Mouse (Mus musculus) lung, postnatal 0 days (tissue): ENCODE results near the gene Irak4.

ENCODE experiments used
- CTCF ChIP-seq: IDR thresholded peaks from 2 replicates; pipeline ENCODE4 v1.5.1; 2016; ENCODE audit warnings: antibody characterized with exemption, mild to moderate bottlenecking
- EP300 ChIP-seq: IDR thresholded peaks from 2 replicates; pipeline ENCODE4 v1.6.1; 2016; ENCODE audit warnings: antibody characterized with exemption, mild to moderate bottlenecking, control low read depth

- no peak for TF ChIP-seq EP300
- TF ChIP-seq CTCF = no peak
These were observed 7.9 kb upstream of the Irak4 start for GRCm38 (mm10) chr15:94535521-94535920.
